Mouse (Mus musculus) erythroblast, embryonic 14.5 days (primary cell): ENCODE measurements around the gene Gm17349.

ENCODE experiments used
- GATA1 ChIP-seq: IDR thresholded peaks from 2 replicates; pipeline ENCODE4 v1.6.1; 2012; ENCODE audit warnings: low read length, inconsistent platforms, mixed read lengths
- TAL1 ChIP-seq: IDR thresholded peaks from 3 replicates; pipeline ENCODE4 v1.6.1; 2012; ENCODE audit warnings: low read length, inconsistent platforms, mixed read lengths

- TF ChIP-seq GATA1 (no peak), TAL1 (no peak)
Measured at GRCm38 (mm10) chr15:99653876-99654275, 51.4 kb downstream of the Gm17349 start.
